Mouse (Mus musculus) spleen, embryonic (tissue): ENCODE measurements around the gene 9430097D07Rik.

ENCODE experiments used
- CTCF ChIA-PET: fragments of 350-600 bp; sonication (Branson Sonifier 250); formaldehyde crosslinking; loops from one replicate; lab custom pipeline; 2022; lab: Charles Lee

Gene 9430097D07Rik

DNA sequence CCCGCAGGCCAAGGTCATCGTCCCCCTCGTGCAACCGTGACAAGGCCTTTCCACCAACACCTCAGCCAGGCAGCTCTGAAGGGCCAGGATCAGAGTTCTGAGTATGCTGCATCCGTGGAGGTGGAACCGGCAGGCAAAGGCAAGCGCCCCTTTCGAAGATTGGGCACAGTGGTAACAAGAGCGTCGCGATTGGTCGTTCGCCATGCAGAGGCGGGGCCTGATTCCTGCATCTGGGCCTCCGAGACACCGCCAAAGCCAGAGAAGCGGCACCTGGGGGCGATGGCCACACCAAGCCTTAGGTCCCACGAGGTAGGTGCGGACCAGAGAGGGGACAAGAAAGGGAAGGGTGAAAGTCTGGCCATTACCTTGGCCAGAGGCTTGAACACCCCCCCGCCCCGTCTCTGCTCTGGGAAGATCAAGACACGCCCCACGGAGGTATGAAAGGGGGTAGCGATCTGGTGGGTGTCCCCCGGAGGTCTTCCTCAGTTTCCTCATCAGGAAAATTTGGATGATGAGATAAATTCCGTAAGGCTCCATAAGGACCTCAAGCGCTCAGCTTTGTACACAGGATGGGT lies at the start of gene 9430097D07Rik:
Gene 9430097D07Rik (minus strand): TSS at position 99 of the 575 bp plus-strand sequence.
- CTCF ChIA-PET, result no interaction called here

DNA sequence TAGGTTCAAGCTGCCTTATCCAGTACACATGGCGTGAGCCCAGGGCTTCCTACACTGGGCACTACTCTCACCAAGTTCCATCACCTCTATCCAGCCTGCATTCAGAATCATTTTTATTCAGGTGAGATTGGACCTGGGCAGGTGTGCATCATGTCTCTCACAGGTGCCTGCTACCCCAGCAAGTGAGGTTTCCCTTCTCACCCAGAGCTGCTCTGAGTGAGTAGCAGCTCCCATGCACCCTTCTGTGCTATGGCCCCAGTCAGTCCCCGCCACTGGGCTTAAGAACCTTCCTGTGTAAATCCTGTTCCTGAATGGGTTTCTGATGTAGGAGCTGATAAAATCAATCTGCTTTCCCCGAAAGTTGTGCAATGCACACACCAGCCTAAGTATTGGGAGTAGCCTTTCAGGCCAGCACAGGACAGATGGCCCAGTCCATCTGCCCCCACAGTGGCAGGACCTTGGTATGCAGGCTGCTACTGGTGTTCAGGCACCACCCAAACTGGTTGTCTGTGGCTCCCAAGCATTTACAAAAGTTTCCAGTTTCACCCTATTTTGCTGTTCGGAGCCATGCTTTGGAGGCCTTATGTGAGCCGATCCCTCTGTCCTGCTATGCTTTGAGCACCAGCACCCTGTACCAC lies 48.7 kb upstream of the 9430097D07Rik start:
- CTCF ChIA-PET, result interaction anchor here (0.6 kb wide), 1 partner anchor 112 kb away, joined by 5 read pairs; no protein-coding TSS in a partner anchor

DNA sequence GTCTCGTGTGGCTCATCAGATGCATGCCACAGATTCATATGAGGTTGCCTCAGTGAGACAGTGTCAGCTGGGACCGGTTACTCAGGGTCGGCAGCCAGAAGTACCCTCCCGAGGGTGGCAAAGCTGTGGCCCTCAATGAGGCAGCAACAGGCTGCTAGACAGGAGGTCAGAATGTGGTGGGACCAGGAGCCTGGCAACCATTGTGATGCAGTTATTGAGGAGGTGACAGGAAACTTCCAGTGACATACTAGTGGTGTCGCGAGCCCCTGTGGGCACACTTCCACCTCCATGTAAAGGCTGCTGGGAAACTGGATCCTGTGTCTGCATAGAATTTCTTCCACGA lies 46.0 kb upstream of the 9430097D07Rik start, which contains the start of gene Ak1:
Gene Ak1 (plus strand): TSS at position 242 of the 343 bp plus-strand sequence.
- CTCF ChIA-PET, result no interaction called here

DNA sequence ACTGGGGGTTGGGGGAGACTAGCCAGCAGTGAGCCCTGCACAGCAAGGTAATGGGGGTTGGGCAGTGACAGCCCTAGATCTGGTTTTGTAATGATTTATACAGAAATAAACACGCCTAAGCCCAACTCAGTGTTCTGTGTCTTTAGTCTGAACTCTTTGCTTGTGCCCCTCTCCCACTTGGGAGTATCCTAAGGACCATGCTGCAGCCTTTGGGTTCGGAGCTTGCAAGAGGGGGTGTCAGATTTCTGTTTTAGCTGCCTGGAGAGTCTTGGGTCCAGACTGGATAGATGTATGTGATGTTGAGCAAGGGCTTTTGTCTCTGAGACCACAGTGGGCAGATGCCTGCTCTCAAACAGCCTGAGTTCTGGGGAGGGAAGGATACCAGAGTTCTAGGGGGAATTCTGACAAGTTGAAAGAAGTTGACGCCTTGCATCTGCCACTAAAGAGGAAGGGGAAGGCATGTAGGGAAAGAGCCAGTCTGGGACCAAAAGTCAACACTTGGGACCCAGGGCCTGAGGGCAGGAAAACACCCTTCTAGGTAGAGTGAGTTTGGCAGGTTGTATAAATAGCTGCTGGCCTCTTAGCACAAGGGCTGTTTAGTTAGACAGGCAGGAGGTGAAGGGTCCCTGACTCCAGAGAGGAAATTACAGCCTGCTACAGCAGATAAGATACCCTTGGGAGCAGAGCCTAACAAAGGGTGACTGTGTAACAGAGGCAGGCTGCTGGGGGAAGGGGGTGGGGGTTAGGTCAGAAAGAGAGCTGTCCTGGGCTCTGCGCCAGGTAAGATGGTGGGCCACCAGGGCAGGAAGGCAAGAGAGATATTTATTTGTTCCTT lies 45.4 kb upstream of the 9430097D07Rik start:
- CTCF ChIA-PET, result interaction anchor here (0.5 kb wide), 1 partner anchor 20 kb away, joined by 3 read pairs; no protein-coding TSS in a partner anchor

DNA sequence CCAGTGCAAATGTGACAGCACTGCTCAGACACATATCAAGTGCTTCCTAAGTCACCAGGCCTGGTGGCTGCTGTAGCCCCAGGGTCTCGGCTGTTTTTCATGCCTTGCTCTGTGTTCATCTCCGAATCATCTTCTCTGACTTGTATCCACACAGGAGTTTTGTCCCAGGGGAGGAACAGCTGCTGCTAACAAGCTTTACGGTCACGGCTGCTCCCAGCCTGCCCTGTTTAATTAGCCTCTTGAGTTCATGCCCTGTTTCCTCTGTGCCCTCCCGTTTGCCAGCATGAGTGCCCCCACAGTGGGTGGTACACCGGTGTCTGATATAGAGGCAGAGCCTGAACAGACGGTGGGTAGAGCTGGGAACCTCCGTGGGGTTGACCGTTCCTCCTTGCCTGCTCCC lies 42.6 kb upstream of the 9430097D07Rik start:
- CTCF ChIA-PET, result no interaction called here

DNA sequence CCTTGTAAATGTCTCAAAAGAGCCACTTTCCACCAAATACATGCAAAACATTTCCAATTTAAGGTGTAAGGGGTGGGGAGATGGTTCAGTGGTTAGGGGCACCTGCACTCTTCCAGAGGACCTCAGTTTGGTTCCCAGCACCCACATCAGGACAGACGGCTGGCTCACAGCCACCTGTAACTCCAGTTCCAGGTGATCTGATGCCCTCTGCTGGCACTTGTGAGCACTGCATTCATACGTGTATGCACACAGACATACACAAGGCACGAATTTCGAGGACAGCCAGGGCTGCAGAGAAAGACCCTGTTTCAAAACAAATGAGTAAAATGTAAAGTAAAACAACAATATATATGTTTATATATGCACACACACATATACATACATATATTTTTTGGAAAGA lies 42.1 kb upstream of the 9430097D07Rik start:
- CTCF ChIA-PET, result no interaction called here

DNA sequence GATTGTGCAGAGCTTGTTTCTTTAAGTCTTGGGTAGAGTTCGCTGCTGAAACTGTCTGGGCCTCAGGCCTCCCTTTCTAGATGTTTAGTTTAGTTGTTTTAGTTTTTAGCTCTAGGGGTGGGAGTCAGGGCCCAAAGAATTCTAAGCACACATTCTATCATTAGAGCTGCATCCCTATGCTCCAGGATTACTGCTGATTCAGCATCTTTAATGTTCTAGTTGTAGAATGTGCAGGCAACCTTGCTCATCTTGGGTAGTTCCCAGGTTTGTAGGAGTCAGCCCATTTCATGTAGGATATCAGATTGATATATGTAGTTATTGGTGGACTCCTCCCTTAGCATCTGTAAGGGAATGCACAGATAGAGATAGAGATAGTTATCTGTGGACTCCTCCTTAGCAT lies 41.6 kb upstream of the 9430097D07Rik start:
- CTCF ChIA-PET, result no interaction called here

DNA sequence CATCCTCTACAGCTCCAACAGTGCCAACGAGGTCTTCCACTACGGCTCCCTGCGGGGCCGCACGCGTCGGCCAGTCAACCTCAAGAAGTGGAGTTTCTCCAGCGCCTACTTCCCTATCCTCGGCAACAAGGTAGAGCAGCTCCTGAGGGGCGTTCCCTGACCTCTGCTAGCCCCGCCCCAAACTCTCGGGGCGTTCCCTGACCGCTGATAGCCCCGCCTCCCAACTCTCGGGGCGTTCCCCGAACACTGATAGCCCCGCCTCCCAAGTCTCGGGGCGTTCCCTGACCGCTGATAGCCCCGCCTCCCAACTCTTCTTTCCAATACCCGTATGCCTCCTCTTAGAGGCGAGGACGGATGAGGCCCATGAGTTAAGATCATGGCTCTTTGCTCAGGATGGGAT lies 36.8 kb upstream of the 9430097D07Rik start:
- CTCF ChIA-PET, result no interaction called here

DNA sequence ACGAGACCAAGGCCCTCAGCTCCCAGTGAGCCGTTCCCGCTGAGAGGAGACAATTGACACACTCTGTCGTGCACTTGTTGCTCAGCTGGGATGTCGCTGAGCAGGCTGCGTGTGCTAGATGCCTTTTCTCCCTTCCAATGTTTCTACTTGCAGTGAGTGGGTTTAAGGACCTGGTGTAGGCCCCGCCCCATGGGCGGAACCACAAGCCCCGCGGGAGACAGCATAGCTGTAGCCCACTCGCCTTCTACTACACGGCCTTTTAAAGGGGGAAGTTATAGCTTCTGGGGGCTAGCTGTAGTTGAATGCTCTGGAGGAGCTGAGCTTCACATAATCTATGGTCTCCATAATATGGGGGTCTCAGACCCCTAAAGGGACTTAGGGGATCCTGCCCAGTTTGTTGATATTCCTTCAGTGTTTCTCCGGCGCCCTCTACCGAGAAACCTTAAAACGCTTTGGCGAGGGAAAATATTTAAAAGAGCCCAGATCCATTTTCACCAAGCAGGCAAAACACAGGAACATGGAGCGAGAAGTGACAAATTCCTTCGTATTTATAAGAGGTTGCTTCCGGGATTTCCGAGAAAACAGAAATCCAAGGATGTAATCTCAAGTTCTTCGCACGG lies 35.2 kb upstream of the 9430097D07Rik start:
- CTCF ChIA-PET, result interaction anchor here (2.1 kb wide), 1 partner anchor 27 kb away, joined by 9 read pairs; no protein-coding TSS in a partner anchor

DNA sequence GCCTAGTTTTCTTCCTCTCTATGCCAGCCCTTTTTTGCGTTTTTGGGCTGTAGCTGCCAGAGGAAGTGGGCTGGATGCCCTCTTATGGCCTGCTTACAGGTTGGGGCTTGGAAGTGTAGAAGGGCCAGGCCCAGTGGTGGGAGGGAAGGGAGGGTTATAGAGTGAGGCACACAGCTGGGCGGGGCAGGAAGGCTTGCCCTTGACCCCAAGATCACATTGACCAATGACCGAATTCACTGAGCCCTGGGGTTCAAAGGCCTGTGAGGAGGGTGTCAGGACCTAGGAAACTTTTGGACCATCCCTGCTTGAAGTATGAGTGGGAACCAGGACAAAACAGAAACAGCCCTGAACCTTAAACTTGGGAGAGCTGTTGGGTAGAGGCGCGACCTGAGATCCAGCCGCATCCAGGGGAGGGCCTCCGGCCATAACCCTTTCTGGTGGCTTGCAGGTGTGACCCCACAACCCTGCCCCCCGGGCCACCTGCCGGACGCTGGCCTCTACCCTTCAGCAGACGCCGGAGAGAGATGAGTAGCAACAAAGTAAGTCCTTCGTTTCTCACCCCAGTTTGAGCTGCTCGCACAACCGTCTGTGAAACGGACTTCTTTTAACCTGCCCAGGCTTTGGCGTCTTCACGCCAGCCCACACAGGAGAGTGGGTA lies 33.4 kb upstream of the 9430097D07Rik start:
- CTCF ChIA-PET, result interaction anchor here (1.0 to 2.1 kb wide), 2 partner anchors 22 to 25 kb away, joined by 3 to 9 read pairs; no protein-coding TSS in a partner anchor

DNA sequence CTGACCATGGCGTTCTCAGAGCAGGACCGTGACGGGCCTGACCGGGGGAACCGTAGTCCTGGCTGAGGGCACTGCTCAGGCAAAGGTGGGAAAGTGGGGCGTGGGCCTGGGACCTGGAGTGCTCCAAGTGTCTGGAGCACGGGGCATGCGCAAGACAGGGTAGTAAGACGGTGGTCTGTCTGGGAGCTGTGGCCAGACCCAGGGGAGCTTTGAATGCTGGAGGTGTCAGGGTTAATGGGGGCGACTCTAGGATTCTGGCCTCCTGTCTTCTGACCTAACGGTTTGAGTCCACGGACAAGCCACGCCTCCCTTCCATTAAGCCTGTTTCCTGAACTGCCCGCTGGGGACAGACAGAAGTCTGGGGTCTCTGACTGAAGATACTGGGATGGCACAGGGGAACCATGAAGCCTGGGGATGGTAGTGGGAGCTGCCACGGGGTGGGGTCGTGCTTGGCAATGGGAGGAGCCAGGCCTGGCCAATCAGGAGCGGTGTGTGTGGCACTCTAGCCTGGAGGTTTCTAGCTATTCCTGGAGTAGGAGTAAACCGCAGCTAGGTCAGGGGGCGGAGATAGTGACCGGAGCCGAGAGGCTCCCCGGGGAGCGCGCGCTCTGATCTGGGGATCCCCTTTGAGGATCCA lies 32.8 kb upstream of the 9430097D07Rik start:
- CTCF ChIA-PET, result interaction anchor here (1.0 kb wide), 1 partner anchor 22 kb away, joined by 3 read pairs; no protein-coding TSS in a partner anchor

DNA sequence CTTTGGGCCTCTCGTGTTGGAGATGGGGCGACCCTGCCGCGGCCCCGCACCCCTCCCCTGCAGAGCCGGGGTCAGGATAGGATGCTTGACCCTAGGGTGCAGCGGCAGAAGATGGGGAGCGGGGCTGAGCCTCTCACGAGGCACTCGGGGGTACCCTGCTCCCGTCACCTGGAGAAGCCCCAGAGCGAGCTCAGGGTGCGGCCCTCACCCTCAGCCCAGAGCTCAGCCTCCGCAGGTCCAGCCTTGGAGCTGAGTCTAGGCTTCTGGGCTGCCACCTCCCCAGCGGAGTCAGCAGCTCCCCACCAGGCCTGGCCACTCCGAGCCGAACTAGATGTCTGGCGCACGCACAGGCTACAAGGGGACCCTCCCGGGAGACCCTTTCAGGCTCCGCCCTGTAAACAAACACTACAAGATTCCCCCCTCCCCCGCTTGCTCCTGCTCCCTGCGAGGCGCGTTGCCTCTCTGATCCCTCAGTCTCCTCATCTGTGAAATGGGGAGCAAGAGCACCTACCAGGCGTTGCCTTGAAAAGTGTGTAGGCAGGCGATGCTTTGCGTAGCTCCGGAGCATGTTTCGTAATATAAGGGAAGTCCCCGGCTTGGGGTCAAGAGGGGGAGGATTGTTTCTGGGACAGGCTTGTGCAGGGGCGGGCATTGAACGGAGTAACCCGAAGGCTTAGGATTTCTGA lies 31.9 kb upstream of the 9430097D07Rik start:
- CTCF ChIA-PET, result interaction anchor here (0.5 to 0.6 kb wide), 2 partner anchors 402 to 535 kb away, joined by 3 to 4 read pairs; no protein-coding TSS in a partner anchor

DNA sequence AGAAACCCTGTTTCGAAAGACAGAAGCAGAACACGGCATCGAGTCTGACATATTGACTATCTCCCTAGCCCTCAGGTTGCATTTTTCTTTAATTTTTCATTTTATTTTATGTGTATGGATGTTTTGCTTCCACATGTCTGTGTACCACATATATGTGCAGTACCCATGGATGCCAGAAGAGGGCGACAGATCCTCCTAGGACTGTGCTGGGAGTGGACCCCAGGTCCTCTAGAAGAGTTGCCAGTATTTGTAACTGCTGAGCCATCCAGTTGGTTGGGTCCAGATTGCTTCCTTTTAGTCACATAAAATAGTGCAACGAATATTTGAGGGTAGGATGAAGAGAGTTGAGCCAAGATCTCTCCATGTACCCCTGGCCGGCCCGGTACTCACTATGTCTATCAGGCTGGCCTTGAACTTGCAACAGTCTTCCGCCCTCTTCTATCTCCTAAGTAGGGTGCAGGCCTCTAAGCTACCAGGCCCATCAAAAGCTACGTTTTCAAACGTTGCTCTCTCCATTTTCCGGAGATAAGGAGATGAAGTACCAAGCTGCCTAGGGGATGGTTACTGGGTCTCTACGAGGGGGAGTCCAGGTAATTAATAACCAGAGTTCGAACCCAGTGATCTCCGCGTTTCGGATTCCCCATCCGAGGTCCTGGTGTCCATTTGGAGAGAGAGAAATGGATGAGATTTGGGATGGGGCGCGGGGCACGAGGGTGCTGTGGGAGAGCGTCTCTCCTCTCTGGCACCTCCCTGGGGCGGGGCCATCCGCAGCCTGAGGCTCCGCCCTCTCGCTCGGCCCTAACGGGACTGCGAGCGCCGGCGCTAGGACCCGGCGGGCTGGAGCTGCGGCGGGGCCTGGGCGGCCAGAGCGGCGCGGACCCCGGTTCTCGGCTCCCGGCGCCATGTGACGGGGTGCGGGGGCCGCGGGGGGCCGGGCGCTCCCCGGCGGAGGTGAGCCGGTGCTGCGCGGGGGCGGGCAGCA lies 31.0 kb upstream of the 9430097D07Rik start:
- CTCF ChIA-PET, result interaction anchor here (0.5 to 0.6 kb wide), 2 partner anchors 403 to 534 kb away, joined by 3 to 4 read pairs; no protein-coding TSS in a partner anchor

DNA sequence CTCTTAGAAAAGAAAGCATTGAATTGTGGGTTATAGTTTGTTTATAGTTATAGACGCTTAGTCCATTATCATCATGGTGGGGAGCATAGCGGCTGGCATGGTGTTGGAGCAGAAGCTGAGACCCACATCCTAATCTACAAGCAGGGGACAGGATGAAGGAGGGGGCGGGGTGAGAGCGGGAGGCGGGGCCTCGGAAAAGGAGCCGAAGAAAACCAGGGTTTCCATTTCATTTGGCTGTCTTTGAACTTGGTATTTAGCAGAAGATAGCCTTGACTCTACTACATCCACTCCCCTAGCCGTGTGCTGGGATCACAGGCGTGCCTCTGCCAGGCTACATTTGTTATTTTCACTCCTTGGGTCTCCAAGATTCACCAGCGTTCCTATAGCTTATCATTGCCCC lies 29.1 kb upstream of the 9430097D07Rik start:
- CTCF ChIA-PET, result interaction anchor here (0.7 to 0.8 kb wide), 2 partner anchors 32 to 248 kb away, joined by 3 to 4 read pairs; no protein-coding TSS in a partner anchor

DNA sequence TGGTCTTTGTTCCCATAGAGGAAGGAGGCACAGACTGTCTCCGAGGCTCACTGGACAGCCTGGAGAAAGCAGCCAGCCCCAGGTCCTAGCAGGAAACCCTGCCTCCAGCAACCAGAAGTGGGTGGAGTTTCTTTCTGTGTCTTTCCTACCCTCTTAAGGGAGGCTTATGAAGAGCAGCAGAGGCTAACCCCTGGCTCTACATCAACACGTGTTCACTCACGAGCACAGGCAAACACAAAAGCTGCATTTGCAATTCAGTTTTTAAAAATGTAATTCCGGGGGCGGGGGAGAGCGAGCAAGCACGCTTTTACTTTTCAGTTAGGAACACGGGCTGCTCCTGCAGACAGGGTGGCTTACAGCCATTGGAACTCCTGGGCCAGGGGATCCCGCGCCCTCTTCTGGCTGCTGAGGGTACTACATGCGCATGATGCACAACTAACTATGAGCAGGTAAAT lies 27.1 kb upstream of the 9430097D07Rik start:
- CTCF ChIA-PET, result interaction anchor here (0.5 to 0.7 kb wide), 4 partner anchors 30 to 958 kb away, joined by 3 to 7 read pairs (median 4); no protein-coding TSS in a partner anchor

DNA sequence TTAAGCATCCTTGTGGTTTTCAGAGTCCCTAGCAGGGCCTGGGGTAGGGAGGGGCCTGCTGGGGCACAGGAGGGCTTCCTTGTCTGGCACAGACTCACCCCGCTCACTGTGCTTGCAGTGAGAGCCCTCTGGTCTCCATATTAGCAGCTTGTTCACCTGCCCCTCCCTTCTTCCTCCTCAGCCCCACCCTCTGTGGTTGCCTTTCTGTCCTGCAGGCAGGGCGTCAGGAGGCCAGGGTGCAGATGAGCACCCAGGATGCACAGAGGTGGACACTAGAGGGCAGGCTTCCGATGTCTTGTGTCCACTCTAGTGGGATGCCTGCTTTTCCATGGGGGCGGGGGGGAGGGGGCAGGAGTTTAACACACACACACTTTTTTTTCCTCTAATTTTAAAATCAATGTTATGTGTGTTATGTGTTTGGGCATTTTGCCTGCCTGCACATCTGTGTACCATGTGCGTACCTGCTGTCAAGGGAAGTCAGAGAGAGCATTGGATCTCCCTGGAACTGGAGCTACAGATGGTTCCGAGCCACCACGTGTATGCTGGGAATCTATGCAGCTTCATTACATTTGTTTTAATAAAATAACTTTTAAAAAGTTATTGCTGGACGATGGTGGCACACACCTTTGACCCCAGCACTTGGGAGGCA lies 26.1 kb upstream of the 9430097D07Rik start:
- CTCF ChIA-PET, result interaction anchor here (0.7 to 1.1 kb wide), 2 partner anchors 10 to 75 kb away, joined by 3 to 5 read pairs; no protein-coding TSS in a partner anchor

DNA sequence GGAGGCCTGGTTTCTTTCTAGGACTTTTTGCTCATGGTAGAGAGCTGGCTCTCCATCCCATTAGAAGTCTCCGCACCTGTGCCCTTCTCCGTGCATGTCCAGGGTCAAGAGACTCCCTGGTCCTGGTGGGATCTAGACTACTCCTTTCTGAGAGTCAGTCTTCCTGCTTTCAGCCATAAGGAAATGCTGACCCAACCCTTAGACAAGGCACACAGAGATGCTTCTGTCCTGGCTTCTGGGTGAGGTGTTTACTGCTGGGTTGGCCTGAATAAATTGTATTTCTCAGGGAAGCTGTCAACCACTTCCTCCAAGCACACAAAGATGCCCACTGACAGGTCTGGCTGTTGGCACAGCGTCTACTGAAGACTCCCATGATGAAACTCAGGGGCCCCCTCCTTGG lies 23.9 kb upstream of the 9430097D07Rik start, which contains the start of gene St6galnac6:
Gene St6galnac6 (plus strand): TSS at position 301 of the 400 bp plus-strand sequence.
- CTCF ChIA-PET, result no interaction called here

DNA sequence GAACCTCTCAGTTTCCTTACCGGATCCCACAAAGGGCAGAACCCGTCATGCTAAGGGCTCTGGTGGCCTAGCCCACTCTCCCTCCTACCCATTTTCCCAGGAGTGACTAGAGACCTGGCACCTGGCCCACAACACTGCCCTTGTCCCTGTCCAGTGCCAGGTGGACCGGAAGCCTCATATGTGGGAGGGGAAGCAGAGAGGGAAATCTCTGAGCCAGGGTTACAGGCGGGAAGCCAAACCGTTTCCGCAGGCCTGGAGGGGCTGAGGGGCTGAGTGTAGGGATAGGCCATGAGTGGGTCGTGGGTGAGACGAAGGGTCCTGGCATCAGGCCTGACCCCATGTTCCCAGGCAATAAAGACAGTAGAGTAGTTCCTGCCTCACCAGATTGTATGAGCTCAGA lies 23.0 kb upstream of the 9430097D07Rik start:
- CTCF ChIA-PET, result no interaction called here
